Mouse (Mus musculus) adrenal gland, postnatal 36 days (tissue): ENCODE data around the gene Sncg. TPM values are rescaled to one million over a fixed set of nuclear protein-coding genes. Genes with fewer than 3 reads are reported as not detected.

Source experiments
- DNase-seq, 2 experiments: peaks; one replicate each; pipeline ENCODE4 v3.0.0; 2021; ENCODE audit warnings: mixed read lengths in 1 of 2
- total RNA-seq, 2 experiments: library from RNA; stranded (reverse); gene quantifications; 2 replicates each; pipeline ENCODE4 v1.2.3; 2021

Gene Sncg
- total RNA-seq, 2 experiments from 2014 or later, result 12.3 to 34.4 TPM

GRCm38 (mm10) chr14:34343078-34343477, 31.5 kb downstream of the Sncg start:
- DNase-seq, result no peak

DNA sequence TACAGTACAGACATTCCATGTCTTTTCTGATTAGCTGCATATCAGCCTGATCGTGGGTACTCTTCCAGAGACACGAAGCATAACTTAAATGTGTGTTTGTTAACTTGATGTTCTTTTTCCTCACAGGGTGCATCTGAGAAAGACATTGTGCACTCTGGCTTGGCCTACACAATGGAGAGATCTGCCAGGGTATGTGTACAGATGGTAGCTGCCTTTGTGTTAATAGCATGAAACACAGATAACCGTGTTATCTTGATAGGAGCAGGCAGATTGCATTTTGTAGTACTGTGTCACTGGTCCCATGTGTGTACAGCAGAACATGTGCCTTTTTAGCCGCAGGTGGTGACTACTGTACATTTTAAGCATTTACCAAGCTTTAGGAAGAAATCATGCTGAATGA, 32.6 kb downstream of the Sncg start:
- no peak for DNase-seq

GRCm38 (mm10) chr14:34339446-34339845, 35.1 kb downstream of the Sncg start:
- DNase-seq, result no peak

DNA sequence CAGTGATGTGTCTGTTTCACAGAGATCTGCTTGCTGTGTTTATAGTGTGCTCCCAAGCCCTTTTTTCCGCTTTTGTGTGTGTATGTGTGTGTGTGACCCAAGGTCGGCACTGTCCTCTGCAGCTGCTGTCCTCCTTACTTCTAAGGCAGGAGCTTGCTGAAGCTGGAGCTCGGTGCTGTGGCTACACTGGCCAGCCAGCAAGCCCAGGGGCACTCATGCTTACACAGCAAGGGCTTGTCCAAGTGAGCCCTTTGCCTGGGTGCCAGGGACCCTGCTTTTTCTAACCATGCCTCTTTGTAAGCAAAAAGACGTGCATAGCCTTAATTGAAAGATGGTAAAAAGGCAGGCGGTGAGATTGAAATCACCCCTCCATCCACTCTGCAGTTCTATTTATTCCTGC, 42.1 kb downstream of the Sncg start:
- DNase-seq, result no peak

GRCm38 (mm10) chr14:34331886-34332285, 42.7 kb downstream of the Sncg start:
- no peak for DNase-seq

- no peak for DNase-seq
Measured at GRCm38 (mm10) chr14:34330657-34331158, 43.9 kb downstream of the Sncg start.

DNA sequence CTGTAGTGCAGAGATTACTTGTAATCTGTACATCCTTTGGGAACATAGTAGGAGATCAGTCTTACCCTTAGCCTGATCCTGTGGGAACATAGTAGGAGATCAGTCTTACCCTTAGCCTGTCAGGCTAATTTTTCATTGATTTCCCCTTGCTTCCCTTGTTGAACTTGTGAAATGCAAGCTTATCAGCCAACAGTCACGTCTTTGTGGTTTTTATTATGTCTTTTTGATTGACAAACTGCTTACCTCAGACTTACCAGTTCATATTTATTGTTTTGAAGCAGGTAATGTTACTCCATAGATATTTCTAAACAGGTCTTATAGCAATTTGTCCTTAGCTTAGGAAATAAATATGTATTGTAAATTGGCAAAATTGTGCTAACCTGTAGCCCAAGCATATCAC, 47.0 kb downstream of the Sncg start:
- DNase-seq, result no peak

GRCm38 (mm10) chr14:34326606-34327005, 48.0 kb downstream of the Sncg start:
- no peak for DNase-seq

- no peak for DNase-seq
Measured at GRCm38 (mm10) chr14:34323576-34324085, 51.0 kb downstream of the Sncg start.

Other genes starting within 250 kb of the Sncg start
- gene Npy4r, start 222.3 kb downstream of the Sncg start, total RNA-seq, result under 1 TPM; 0.13 to 0.20 TPM
- 1 to 10 TPM; 1.1 to 1.6 TPM for gene Gprin2, start 173.1 kb downstream of the Sncg start, total RNA-seq
- gene Syt15, start 155.2 kb downstream of the Sncg start, total RNA-seq, result under 1 TPM; 0.20 TPM
- gene Shld2, start 64.3 kb downstream of the Sncg start, total RNA-seq, result 10 to 100 TPM in 1 of 2 experiments, 1 to 10 TPM in 1; 7.4 to 14.9 TPM
- gene Glud1, start 64.1 kb downstream of the Sncg start, total RNA-seq, result 100 to 1,000 TPM; 177 to 206 TPM
- not detected for gene Fam25c, start 19.4 kb downstream of the Sncg start, total RNA-seq
- gene Mmrn2, start 676 bp upstream of the Sncg start, total RNA-seq, result 10 to 100 TPM; 25.6 to 41.9 TPM
- 10 to 100 TPM; 58.6 to 74.3 TPM for gene Bmpr1a, start 128.6 kb upstream of the Sncg start, total RNA-seq
- gene 9230112D13Rik, start 148.0 kb upstream of the Sncg start, total RNA-seq, result not detected
- 1 to 10 TPM in 1 of 2 experiments, under 1 TPM in 1; 0.46 to 1.1 TPM for gene Ldb3, start 213.9 kb upstream of the Sncg start, total RNA-seq
- gene Opn4, start 225.4 kb upstream of the Sncg start, total RNA-seq, result not detected